Mouse (Mus musculus): ENCODE results near the gene Mrpl52.

Gene Mrpl52

DNA sequence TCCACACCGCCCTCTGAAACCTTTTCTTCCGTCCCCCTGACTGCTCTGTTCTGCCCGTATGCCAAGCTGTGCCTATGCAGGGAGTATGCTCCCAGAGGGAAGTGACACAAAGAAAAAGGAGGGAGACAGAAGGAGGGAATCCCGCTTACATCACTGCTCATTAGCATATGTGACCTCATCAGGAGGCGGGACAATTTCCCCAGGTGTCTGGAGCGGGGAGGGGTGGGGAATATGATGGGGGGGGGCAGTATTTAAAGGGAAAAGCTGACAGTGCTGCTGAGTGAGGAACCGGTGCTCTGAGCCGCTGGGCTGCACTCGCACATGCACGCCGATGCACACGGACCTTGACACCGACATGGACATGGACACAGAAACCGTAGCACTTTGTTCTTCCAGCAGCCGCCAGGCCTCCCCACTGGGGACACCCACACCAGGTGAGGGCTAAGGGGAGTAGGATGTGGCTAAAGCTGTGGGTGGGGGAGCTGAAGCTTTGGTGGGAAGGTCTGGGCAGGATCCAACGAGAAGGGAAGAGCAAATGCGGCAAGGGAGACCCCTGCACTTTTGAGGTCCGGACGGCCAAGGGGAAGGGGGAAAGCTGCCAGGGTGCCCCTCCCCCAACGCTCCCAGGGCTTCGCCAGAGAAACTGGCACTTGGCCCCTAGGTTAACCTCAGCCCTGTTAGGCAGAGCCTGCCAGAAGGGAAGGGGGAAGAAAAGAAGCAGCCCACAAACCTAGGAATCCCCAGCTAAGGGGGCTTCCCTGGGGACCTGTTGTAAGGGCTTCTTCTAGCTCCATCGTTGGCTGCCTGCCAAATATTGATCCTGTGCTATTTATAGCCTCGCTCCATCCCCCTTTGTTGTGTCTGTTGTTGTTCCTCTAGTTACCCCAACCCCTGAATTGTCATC, 49.5 kb downstream of the Mrpl52 start, which contains the start of gene Rem2:
Gene Rem2 (plus strand): TSS at position 160 of the 904 bp plus-strand sequence.
- no peak for DNase-seq

DNA sequence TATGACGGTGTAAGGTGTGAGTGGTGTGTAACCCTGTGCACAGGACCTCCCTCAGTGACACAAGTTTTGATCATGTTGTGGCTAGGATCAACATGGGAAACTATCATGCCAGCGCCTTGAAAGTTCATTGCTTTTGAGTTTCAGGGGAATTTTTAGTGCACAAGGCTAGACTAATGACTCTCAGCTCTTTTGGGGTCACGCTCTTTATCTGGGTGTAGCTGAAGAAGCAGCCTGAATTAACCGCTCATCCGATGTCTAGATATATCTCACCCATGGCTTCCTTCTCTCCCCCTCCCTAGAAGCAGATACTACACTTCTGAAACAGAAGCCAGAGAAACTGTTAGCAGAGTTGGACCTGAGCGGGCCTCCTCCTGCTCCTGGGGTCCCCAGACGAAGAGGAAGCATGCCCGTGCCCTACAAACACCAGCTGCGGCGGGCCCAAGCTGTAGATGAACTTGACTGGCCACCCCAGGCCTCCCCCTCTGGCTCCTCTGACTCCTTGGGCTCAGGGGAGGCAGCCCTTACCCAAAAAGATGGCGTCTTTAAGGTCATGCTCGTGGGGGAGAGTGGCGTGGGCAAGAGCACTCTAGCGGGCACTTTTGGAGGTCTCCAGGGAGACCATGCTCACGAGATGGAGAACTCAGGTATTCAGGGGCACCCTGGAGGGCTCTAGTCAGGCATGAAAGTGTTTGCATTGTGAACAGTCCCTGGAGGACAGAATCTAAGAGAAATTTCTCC, 50.6 kb downstream of the Mrpl52 start:
- no peak for DNase-seq

All from liver (tissue).